Mouse (Mus musculus) testis, postnatal 14 days (tissue): ENCODE measurements around the gene Necap2.

ENCODE experiments used
- DNase-seq: peaks from one replicate; pipeline ENCODE4 v3.0.0; 2021; ENCODE audit warnings: low spot score

Necap2 gene

DNA sequence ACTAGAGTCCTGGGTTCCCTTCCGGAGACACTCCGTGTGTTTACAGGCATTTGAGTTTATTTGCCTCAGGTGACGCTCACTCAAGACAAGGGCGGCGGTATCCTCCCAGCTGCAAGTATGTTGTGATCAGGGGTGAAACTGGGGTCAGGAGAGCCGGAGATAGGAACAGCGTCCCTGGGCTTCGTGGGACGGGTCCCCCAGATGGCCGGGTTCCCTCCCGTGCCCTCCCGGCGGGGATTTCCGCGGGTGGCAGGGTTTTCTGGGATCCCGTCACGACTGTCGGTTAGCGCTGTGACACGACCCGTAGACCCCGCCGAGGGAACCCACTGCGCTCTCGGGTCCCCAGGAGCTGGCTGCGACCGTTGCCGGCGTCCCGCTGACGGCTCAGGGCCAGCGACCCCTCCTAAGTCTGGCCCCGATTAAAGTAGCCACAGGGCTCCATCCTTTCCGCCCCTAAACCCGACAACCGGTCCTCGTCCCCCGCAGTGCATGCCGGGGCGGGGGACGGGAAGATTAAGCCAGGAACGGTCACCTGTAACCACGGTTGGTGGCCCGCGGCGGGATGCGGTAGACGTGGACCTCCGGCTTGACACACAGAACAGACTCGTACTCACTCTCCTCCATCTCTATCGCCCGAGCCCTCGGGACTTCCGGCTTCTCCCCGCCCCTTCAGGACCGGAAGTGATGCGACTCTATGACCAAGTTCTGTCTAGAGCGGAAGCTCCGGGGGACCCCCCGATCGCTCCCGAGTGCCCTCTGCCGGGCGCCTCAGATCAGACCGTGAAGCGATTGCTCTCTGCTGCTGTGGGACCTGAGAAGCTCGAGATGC lies at the start of gene Necap2:
Gene Necap2, minus strand, starts transcription at position 677 of the 829 bp plus-strand sequence.
- peak; percentile 93 for DNase-seq

DNA sequence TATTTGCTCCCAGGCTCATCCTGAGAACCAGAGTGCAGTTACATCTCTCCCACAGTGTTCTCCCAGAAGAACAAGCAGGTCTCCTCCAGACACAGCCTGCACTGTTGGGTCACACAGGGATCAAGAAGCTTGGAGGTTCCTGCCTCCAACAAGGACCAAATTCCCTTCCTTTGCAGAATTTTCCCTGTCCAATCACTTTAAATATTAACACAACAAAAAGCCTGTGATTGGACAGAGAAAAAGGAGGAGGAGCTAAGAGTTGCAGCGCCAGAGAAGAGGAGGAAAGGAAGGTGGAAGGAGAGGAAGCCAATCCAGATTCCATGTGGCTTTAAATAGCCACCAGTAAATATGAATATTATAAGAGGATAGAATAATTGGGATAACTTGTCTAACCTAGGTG lies 44.9 kb upstream of the Necap2 start:
- DNase-seq: no peak

DNA sequence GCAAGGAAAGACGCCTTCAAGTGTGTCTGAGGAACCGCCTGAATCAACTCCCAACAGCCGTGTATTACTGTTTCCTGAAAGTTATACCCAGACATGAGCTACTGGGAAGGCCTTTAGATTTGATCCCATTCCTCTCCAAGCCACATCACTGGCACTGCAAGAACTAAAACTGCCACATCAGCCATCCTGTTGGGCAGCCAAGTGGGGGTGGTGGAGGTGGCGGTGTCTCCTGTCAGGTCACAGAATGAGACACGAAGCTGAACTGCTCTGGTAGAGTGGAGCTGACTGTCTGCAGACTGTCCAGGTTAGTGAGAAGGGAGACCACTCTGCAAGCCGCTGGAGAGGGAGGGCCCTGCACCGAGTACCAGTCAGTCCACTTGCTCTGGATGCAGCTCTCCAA lies 44.5 kb upstream of the Necap2 start:
- no peak for DNase-seq

DNA sequence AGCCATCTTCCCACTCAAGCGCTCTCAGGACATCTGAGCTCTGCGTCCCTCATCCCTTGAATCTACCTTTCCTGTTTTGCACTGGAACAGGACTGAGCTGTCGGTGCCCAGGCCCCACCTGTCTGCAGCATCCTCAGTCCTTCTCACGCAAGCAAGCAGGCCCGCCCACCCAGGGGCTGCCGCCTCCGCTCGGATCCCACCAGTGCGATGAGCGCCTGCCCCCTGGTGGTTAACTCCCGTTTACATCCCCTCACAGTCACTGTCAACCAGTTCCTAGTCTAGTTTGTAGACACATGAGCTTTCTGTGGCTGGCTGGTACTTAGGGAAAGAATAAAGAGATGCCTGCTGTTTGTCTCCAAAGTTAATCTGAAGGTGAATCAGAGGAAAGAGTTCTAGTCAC lies 42.5 kb upstream of the Necap2 start:
- no peak for DNase-seq

DNA sequence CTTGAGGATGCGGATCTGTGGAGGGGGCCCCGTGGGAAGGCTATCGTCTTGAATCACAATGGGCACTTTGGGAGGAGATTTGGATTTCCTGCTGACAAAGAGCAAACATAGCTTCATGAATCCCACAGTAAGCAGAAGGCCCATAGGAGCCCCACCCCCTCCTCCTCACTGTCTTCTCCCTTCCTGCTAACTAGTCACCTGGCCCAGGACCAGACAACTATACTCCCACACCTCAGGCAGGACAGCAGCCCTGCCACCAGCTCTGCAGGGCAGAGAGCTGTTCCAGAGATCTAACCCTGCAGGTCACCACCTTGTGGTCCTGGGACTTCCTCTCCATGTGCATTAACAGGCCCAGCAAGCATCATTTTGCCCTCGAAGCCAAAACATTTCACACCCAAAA lies 40.5 kb upstream of the Necap2 start:
- DNase-seq: no peak

DNA sequence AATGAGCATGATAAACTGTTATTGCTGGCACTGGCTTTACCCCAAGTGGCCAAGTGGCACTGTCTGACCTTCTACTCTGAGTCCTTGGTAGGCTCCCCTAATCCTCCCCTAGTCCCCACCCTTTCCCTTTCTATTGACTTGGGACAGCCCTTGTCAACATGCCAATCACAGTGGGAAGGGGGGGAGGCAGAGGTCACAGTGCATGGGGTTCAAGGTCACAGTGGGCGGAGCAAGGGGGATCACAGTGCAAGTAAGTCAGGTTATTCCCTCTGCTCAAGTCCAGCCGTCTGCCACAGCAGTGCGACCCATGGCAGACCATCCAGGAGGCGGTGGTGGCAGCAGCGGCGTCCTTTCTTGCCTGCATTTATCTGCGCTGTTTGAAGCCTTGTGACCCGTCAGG lies 37.2 kb upstream of the Necap2 start:
- no peak for DNase-seq

DNA sequence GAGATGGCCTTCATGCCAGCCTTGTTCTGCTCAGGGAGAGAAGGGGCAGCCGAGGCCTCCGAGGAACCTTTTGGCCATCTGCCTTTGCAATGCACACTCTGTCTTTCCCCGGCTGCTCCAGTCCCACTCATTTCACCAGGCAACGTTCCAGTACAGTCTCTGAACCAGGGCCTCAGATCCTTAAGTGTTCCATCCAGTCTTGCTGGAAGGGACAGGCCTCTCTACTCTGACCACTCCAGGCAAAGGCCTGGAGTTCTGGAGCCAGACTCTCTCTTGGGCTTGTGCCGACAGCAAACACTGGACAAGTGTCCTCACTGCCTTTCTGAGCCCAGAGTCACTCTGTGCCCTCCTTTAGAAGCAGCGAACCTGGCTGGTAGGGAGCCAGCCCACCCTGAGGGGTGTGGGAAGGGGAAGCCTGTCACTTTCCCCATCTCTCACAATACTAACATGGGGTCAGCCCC lies 36.4 kb upstream of the Necap2 start:
- peak; percentile 72 for DNase-seq

DNA sequence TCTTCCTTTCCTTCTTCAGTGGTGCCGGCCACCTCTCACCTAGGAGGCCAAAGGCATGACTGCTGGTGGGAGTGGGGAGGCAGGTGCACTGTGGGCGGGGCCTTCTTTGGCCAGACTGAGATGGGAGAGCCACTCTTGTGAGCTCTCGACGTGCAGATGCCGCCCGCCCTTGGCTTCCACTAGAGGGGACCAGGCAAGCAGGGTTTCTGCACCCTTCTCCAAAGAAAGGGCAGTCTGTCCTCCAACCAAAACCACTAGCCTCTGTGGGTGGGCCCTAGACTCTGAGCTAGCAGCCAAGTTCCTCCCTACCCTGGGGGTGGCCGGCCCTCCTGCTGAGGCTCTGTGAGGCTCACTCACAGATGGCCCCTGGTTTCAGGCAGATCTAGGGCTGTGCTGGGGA lies 35.7 kb upstream of the Necap2 start:
- DNase-seq: no peak

DNA sequence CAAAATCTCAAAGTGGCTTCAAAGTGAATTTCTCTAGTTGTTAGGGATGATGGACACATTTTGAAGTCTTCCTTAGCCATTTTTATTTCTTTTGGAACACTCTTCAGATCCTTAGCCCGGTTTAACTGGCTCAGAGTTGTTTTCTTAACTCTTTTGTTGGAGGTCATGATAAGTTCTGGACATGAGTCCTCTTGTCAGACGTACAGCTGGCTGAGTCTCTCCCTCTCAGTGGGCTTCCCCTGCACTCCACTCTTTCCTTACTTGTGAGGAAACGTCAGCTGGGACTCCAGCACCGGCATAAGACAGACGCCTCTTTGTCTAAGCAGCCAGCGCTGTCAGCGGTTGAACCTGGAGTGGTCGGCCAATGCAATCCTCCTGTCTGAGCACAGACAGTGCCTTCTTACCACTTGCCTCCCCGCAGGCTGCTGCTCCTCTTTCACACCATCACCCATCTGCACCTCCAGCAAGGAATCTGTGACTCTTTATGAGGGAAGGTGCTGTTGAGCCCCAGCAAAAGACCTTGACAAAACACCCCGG lies 30.1 kb upstream of the Necap2 start:
- no peak for DNase-seq

DNA sequence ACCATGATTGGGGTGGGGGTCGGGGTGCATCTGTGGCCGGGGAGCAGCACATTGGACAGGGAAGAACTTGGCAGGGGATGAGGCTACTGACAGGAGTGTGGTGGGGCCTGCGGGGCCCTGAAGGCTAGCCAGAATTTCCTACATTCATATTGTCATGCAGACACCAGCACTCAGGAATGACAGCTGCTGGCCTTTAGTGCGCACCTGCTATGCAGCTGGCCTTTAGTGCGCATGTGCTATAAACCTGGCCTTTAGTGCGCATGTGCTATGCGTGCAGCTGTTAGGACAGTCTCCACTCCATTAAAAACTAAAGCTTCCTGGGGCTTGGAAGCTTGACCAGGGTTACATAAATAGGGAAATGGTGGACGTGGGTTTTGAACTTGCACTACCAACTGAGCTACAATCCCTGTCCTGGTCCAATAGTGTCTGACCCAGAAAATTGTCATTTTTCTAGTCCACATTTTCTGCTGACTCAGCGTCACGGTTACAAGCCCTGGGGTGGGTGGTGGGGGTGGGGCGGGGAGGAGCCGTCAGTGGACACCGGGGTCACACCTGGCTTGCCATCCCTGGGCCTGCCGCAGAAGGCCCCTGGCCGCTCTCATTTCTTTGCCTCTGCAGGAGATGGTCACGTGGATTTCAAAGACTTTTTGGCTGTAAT lies 28.5 kb upstream of the Necap2 start:
- DNase-seq: no peak

DNA sequence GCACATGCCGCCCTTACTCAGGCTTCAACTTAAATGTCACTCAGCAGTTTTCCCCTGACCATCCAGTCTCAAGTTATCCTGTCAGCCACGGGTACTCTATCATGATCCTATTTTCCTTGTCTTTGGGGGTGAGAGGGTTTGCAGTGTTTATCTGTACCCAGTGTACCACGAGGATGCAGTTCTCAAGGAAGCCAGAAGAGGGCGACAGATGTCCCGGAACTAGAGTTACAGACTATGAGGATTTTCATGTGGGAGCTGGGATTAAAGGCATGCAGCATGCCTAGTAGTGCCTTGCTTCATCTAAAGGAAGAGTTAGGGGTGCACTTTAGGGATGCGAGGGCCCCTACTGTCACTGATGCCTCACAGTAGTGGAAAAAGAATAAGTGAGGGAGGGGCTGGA lies 23.7 kb upstream of the Necap2 start:
- no peak for DNase-seq

DNA sequence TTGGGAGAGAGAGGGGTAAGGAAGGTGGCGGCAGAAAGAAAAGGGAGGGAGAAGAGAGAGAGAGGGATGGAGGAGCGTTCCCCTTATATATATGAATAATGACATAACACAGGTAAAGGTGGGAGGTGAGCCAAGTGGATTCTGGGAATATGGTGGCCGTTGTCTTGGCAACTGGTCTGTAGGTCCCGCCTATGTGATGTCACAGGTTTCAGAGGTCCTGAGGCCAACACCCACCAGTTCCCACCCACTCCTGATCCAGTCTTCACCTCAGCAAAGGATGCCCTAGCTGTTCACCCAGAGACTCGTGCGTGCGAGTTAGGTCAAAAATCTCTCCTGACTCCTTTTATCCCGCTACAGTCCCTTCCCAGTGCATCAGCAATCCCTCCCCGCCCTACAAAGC lies 23.1 kb upstream of the Necap2 start:
- no peak for DNase-seq

DNA sequence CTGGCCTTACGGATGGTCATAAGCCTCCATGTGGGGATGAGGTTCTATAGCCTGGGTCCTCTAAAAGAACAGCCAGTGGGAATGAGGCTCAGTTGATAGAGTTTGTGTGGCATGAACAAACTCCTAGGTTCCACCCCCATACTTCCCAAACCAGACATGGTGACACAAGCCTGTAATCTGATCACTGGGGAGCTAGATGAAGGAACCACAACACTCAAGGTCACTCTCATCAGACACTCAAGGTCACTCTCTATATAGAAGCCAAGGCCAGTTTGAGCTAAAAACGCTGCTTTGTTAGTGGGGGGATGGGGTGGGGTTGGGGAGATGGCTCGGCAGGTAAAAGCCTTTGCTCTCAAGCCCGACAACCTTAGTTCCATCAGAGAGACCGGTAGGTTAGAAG lies 21.8 kb upstream of the Necap2 start:
- no peak for DNase-seq

DNA sequence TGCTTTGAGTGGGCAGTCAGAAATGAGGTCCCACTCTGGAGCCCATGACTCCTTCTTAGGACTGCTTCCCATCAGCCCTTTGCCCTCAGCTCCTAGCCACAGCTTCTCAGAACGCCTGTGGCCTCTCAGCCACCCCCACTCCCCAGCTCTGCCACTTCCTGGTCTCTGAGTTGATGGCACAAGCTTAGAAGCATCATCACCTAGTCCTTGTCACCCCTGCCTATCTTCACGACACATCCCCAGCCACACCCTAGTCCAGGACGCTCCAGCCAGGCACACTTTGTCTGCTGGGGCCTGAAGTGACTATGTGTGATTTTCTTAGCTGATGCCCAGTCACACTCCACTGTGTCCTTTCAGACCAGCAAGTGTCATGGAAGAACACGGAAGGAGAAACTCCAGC lies 20.8 kb upstream of the Necap2 start:
- DNase-seq: no peak

DNA sequence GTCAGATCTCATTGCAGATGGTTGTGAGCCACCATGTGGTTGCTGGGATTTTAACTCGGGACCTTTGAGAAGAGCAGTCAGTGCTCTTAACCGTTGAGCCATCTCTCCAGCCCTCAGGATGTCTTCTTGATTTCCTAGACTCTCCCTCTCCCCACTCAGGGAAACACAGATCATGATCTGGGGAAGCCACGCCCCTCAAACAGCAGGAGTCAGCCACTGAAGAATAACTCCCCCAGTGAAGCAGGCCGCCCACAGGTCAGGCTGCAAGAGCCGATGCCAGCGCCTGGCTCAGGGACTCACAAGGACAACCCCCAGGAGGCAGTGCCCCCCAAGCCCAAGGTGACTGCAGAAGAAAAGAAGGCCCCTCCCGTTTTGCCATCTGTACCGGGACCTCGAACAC lies 18.6 kb upstream of the Necap2 start:
- no peak for DNase-seq

DNA sequence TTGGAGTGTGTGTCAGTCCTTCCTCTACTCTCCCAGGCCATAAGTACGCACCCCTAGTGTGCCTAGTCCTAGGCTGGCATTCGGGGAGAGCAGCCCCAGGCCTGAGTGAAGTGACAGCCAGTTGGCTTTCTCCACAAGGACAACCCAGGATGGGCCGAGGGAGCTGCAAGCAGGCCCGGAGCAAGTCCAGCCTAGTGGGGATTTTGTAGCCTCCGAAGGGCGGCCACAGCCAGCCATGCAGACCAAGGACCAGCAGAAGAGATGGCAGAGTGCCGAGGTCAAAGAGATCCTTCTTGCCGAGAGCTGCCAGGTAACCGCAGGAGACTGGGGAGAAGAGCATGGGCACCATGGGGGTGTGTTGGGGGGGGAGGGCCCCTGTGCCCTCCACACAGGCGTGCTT lies 16.9 kb upstream of the Necap2 start:
- DNase-seq: no peak

DNA sequence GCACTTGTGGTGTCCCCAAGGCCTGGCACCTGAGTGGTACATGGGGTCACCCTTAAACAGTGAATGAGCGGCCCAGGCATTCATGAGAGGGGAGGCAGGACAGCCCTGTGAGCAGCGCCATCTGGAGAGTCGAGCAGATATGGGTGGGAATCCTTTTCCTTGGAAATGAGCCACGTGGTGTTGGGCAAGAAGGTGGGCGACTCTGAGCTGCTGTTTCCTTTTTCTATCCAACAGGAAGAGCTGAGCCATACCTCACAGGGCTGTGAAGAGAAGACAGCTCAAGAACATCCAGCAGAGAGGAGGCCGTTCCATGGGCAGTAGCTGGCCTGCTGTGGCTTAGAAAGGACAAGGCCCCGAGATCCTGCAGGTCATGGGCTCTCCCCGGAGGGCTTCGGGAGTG lies 10.6 kb upstream of the Necap2 start:
- DNase-seq: no peak

DNA sequence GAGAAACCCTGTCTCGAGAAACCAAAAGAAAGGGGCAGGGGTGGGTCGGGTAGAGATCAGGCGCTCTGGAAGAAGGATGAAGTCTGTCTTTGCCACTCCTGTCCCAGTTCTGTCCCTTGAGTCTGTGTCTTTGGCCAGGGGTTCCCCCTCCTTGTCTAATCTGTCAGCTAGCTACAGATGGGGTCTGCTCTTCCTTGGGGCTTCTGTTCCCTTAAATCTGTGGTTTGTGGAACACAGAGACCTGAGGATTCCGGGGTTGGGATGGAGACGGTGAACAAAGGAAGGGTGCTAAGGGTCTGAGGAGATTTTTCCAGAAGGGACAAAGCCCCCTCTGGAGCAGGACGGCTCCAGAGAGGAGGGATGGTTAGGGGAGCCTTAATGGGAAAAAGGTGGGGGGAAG lies 9.9 kb upstream of the Necap2 start, which contains the start of gene Spata21:
Gene Spata21, plus strand, starts transcription at position 301 of the 400 bp plus-strand sequence.
- DNase-seq: no peak

DNA sequence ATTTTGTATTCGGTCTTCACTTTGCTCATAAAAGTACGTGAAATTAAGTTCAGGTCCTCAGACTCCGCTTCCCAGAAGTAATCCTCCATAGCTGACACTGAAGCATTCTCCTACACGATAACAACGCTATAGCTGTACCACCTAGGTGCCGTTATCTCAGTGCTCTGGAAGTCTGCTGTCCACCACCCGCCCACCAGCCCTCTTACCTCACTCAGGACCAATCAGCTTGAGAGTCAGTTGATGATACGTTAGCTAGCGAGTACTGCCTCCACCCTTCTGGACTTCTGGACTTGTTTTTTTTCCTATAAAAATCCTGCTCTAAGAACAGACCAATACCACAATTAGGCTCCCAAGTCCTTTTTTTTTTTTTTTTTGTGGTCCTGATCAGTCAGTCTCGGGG lies 8.7 kb upstream of the Necap2 start:
- no peak for DNase-seq

DNA sequence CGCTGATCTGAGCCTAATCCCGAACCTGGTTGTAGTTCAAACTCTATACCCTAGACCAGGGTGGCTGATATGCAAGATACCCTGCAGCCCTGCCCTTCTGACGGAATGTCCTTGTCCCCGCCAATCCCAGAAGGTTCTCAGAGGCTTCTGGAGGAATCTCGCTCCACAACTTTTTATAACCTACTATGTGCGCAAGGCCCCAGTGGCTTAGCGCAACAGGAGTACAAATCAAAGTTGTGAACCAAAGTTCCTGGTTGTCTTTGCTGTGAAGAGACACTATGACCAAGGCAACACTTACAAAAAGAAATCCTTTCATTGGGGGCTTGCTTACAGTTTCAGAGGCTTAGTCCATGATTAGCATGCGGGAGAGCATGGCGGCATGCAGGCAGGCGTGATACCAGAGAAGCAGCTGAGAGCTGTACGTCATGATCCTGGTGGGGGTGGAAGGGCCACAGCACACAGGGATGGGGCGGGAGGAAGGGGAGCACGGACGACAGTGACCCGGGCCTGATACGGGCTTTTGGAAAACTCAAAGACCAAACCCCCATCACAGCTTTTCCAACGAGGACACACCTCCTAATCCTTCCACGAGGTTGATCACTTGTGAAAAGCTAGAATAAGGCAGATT lies 467 bp upstream of the Necap2 start:
- DNase-seq: no peak

DNA sequence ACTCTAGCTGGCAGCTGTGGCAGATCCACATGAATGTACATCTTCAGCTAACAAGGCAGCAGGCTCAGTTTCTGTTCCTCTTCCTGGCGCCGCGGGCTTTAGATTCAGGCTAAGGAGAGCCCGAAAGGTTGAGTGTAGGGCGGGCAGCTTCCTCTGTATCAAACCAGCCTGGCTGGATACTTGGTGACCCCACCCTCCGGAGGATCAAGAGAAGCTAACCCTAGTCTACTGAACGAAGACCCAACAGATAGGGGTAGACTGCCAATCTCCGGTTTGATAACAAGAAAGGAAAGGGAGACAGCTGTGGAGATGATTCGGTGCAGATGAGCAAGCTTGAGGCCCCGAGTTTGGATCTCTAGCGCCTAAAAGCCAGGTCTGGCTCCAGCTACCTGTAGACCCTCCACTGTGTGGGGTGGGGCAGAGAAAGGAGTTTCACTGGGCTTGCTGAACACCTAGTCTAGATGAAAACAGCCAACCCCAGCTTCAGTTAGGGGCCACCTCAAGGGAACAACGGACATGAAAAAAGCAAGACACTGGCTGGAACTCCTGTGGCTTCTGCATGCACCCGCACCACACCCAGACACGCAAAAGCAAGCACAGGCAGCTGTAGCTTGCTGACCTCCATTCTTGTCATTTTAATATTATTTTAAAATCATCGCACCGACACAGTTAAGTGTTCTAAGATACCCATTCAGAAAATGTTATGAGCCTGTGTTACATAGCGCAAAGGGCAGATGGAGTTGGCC lies 1.2 kb downstream of the Necap2 start:
- DNase-seq: no peak

DNA sequence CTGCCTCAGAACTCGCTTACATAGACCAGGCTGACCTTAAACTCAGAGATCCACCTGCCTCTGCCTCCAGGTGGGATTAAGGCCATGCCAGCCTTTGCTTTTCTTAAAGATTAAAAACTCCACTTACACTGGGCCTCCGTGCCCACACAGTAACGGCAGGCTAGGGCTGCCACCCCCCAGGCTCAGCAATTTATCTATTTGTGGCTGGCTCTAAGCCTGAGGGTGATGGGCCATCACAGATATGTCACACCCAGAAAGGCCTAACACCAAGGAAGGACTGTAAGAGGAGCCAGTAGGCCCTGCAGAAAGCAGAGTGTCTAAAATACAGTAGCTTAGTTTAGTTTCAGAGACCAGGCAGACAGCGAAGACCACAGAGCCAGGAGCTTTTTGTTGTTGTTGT lies 4.0 kb downstream of the Necap2 start:
- DNase-seq: no peak
